8 mouse cellular contexts compared by ENCODE assay signal in the genomic region with DNA sequence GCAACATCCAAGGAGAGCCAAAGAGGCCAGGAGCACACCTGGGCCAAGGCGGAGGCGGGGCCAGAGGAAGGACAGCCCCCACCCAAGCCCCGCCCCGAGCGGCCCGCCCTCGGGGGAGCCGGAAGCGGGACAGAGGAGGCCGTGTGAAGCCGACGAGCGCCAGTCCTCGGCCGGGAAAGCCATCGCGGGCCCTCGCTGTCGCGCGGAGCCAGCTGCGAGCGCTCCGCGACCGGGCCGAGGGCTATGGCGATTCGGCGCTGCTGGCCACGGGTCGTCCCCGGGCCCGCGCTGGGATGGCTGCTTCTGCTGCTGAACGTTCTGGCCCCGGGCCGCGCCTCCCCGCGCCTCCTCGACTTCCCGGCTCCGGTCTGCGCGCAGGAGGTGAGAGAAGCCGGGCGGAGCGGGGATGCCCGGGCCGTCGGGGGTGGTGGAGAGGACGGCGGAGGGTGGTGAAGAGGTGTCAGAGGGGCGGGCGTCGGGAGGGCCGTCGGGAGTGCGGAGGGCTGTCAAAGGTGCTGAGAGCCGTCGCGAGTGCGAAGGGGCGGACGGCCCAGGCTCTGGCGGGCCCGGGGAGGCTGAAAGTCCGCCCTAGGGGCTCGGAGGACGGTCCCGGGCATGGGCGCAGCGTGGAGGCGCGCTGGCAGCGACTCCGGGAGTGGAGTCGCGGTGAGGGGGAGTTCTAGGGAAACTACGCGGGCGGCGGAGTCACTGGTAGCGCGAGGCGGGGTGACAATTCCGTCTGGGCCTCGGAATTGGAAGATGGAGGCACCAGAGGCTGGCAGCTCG. TPM values are rescaled to one million over a fixed set of nuclear protein-coding genes. Genes with fewer than 3 reads are reported as not detected.
DNase-seq lines count a peak whose midpoint lies in the region; ATAC-seq and TF ChIP-seq lines count a peak whose summit lies in the region.

A gene (plus strand): TSS at position 162 of the 786 bp plus-strand sequence.

- under 1% methylated on average over 90 of the region's 90 CpGs for WGBS in liver, embryonic 12.5 days (ENCODE audit: insufficient replicate concordance)
- WGBS in stomach, embryonic 15.5 days = under 1% methylated on average over 81 of the region's 90 CpGs

- peak within 1 kb of the TSS; percentile 50 for H3ac ChIP-seq in myocyte (ENCODE audit: control insufficient read depth, insufficient read length)

- peak; percentile 90 for TF ChIP-seq POLR2A in myocyte (IDR thresholded peaks at IDR 0.05; ENCODE audit: insufficient read length, low read depth)

- no peaks in the 10 kb centered on the region for H3K9me3 ChIP-seq in liver, embryonic 12.5 days (replicated peaks)
- H3K9me3 ChIP-seq in stomach, embryonic 15.5 days = no peaks in the 10 kb centered on the region

- intact Hi-C loops in left cerebral cortex, postnatal 14 days (cut with DNase I) = no loop called here
- intact Hi-C loops in gastrocnemius, postnatal 14 days (cut with DNase I; ENCODE audit: low total_unique reads) = no loop called here

- DNase-seq in left cerebral cortex, adult 18-20 months (ENCODE audit: low spot score in 2 of 2) = peak; percentile 57 to 64
- DNase-seq in left cerebral cortex, postnatal 14 days (ENCODE audit: low spot score in 2 of 2) = no peak
- peak; percentile 76 to 78 for DNase-seq in cerebellum, postnatal 10 days
- peak; percentile 70 for DNase-seq in gastrocnemius, postnatal 14 days

- H3K79me2 ChIP-seq in myocyte (ENCODE audit: control insufficient read depth, insufficient read depth) = peaks cover 38% of the 10 kb centered on the region

- H3K4me2 ChIP-seq in liver, embryonic 12.5 days = peak within 1 kb of the TSS; percentile 98
- H3K4me2 ChIP-seq in myocyte (ENCODE audit: low read depth) = peak within 1 kb of the TSS; percentile 93
- H3K4me2 ChIP-seq in stomach, embryonic 15.5 days = peak within 1 kb of the TSS; percentile 76

- H3K4me1 ChIP-seq in liver, embryonic 12.5 days = peaks cover 53% of the 10 kb centered on the region
- H3K4me1 ChIP-seq in stomach, embryonic 15.5 days = peaks cover 11% of the 10 kb centered on the region

- peak within 1 kb of the TSS; percentile 81 for H3K27ac ChIP-seq in liver, embryonic 12.5 days
- H3K27ac ChIP-seq in stomach, embryonic 15.5 days = no peak within 1 kb of the TSS

- ATAC-seq in inflammation-experienced regulatory T-cells, adult 6 months = peak; percentile 53
- peak; percentile 89 for ATAC-seq in liver, embryonic 12.5 days
- peak; percentile 95 for ATAC-seq in stomach, embryonic 15.5 days (ENCODE audit: insufficient read depth, low FRiP score, low read depth)

- peak within 1 kb of the TSS; percentile 85 for H3K9ac ChIP-seq in liver, embryonic 12.5 days
- peak within 1 kb of the TSS; percentile 23; the same call in 1 of the 2 replicates for H3K9ac ChIP-seq in stomach, embryonic 15.5 days

- peaks cover 15% of the 10 kb centered on the region for H3K27me3 ChIP-seq in liver, embryonic 12.5 days (replicated peaks)
- H3K27me3 ChIP-seq in myocyte (ENCODE audit: control insufficient read depth, insufficient read depth, insufficient read length) = no peaks in the 10 kb centered on the region
- peaks cover 17% of the 10 kb centered on the region for H3K27me3 ChIP-seq in stomach, embryonic 15.5 days (replicated peaks)

- H3K4me3 ChIP-seq in liver, embryonic 12.5 days = peak within 1 kb of the TSS; percentile 80
- H3K4me3 ChIP-seq in myocyte = peak within 1 kb of the TSS; percentile 50
- peak within 1 kb of the TSS; percentile 71 for H3K4me3 ChIP-seq in stomach, embryonic 15.5 days (replicated peaks)

- H3K36me3 ChIP-seq in liver, embryonic 12.5 days = no peaks in the 10 kb centered on the region
- H3K36me3 ChIP-seq in myocyte (ENCODE audit: control insufficient read depth, insufficient read depth) = no peaks in the 10 kb centered on the region
- H3K36me3 ChIP-seq in stomach, embryonic 15.5 days = no peaks in the 10 kb centered on the region

TF ChIP-seq in myocyte, 11 proteins besides CTCF, POLR2A, EP300 and RAD21:
- TF ChIP-seq REST (IDR thresholded peaks at IDR 0.05; ENCODE audit: insufficient read depth, insufficient read length) = no peak
- no peak for TF ChIP-seq TCF12 (IDR thresholded peaks at IDR 0.05; ENCODE audit: insufficient read depth, poor library complexity, severe bottlenecking)
- no peak for TF ChIP-seq TCF3 (IDR thresholded peaks at IDR 0.05; ENCODE audit: insufficient read length, low read depth)
- TF ChIP-seq E2F4 (IDR thresholded peaks at IDR 0.05; ENCODE audit: insufficient read depth) = no peak
- no peak for TF ChIP-seq MYOG (IDR thresholded peaks at IDR 0.05; ENCODE audit: control insufficient read depth in 1 of 3, insufficient read depth in 1 of 3, insufficient read length in 2 of 3, low read depth in 2 of 3)
- peak; percentile 87 for TF ChIP-seq POLR2AphosphoS2 (IDR thresholded peaks at IDR 0.05; ENCODE audit: insufficient read length, low read depth)

RNA-seq across cellular contexts. Expression of the gene that starts here (rescaled TPM):
- 10 to 100 TPM; 18.2 to 19.6 TPM for total RNA-seq in left cerebral cortex, adult 18-20 months (2021)
- 1 to 10 TPM; 7.4 to 9.1 TPM for total RNA-seq in left cerebral cortex, postnatal 14 days (2021)
- 1 to 10 TPM; 2.1 to 3.3 TPM for total RNA-seq in gastrocnemius, postnatal 14 days (2021)
- polyA plus RNA-seq in inflammation-experienced regulatory T-cells, adult 6 months (2017; shearing (Covaris generic)) = 10 to 100 TPM in 2 of 3 experiments, 1 to 10 TPM in 1; 9.7 to 27.4 (median 25.2) TPM
- 13.3 and 14.8 TPM in 2 replicates for polyA plus RNA-seq in liver, embryonic 12.5 days (2016; fragmentation: Nextera tagmentation; extraction: Ambion mirVana)
- polyA plus RNA-seq in myocyte (2012; fragmentation: generic; extraction: Trizol) = 12.0 TPM
- polyA plus RNA-seq in stomach, embryonic 15.5 days (2015; fragmentation: Nextera tagmentation; extraction: Ambion mirVana) = 7.2 and 7.5 TPM in 2 replicates

Comparison
In these comparisons a context has a peak if more than half of its experiments do, and no peak if none do; other contexts are left out.
1. DNase-seq: peak in left cerebral cortex, adult 18-20 months (2 of 2), cerebellum, postnatal 10 days (2 of 2) and gastrocnemius, postnatal 14 days (single experiment); none in left cerebral cortex, postnatal 14 days (0 of 2).
2. Peak in every context shown above with its lines, with median percentiles within 50 percentile points of each other: ATAC-seq, H3K4me2 ChIP-seq and H3K4me3 ChIP-seq.